Mouse (Mus musculus): ENCODE results near the gene Gm2075. TPM values are rescaled to one million over a fixed set of nuclear protein-coding genes. Genes with fewer than 3 reads are reported as not detected.
"Not testable (repeated sequence)": the region's sequence is repeated elsewhere in the genome, so short reads cannot be mapped to it uniquely, and the experiment has no call there.

Gm2075 gene
- not detected for total RNA-seq (2021)
- long read RNA-seq, experiment 1: 0 reads
- long read RNA-seq, experiment 2: 0 reads

DNA sequence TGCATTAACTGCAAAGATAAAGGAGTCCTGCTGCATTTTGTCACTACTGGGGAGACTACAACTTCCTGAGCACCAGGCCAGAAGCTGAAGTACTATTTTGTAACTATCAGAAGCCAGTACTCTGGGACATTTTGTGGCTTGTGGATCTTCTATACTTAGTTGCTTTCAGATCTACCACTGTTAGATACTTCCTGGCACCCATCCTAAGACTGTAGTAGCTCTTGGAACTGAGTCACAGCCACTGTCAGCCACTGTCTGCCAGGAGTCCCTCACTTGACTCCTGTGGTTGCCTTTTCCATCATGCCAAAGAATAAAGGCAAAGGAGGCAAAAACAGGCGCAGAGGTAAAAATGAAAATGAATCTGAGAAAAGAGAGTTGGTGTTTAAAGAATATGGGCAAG lies at the start of gene Gm2075:
Gene Gm2075 (plus strand): TSS at position 301 of the 400 bp plus-strand sequence.
- H3K4me3 ChIP-seq; H3K27ac ChIP-seq; DNase-seq (ENCODE audit: extremely low spot score in 1 of 2, low spot score in 2 of 2); intact Hi-C loops (cut with DNase I): not testable (repeated sequence)

- H3K27ac ChIP-seq; DNase-seq (ENCODE audit: extremely low spot score in 1 of 2, low spot score in 2 of 2); intact Hi-C loops (cut with DNase I); H3K4me3 ChIP-seq: not testable (repeated sequence)
- TF ChIP-seq CTCF (IDR thresholded peaks at IDR 0.05): peak; percentile 41
Measured at GRCm38 (mm10) chr12:87984000-87984399, 27.6 kb upstream of the Gm2075 start.

DNA sequence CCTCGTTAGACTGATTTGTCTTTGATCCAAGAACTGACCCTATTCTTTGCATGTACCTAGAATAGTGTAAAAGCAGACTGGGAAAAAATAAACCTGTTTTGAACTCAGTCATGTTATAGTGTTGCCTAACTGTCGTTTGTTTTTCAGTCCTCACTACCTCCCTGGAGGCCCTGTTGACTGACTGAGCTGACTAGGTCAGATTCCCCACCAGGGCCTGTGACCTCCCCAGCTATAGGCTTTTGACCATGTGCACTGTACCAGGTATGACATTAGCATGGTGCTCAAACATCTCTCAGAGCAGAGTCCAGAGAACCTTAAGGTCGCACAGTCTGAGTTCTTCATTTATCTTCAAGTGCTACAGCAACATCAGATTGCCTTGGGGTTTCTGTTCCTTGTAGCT lies 7.5 kb upstream of the Gm2075 start:
- DNase-seq (ENCODE audit: extremely low spot score in 1 of 2, low spot score in 2 of 2); H3K27ac ChIP-seq; intact Hi-C loops (cut with DNase I); H3K4me3 ChIP-seq: not testable (repeated sequence)

DNA sequence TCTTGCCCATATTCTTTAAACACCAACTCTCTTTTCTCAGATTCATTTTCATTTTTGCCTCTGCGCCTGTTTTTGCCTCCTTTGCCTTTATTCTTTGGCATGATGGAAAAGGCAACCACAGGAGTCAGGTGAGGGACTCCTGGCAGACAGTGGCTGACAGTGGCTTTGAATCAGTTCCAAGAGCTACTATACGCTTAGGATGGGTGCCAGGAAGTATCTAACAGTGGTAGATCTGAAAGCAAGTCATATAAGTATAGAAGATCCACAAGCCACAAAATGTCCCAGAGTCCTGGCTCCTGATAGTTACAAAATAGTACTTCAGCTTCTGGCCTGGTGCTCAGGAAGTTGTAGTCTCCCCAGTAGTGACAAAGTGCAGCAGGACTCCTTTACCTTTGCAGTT lies 7.0 kb downstream of the Gm2075 start, which contains the start of gene Gm6803:
Gene Gm6803 (minus strand): TSS at position 101 of the 400 bp plus-strand sequence.
- H3K4me3 ChIP-seq; DNase-seq (ENCODE audit: extremely low spot score in 1 of 2, low spot score in 2 of 2); H3K27ac ChIP-seq; intact Hi-C loops (cut with DNase I): not testable (repeated sequence)

DNA sequence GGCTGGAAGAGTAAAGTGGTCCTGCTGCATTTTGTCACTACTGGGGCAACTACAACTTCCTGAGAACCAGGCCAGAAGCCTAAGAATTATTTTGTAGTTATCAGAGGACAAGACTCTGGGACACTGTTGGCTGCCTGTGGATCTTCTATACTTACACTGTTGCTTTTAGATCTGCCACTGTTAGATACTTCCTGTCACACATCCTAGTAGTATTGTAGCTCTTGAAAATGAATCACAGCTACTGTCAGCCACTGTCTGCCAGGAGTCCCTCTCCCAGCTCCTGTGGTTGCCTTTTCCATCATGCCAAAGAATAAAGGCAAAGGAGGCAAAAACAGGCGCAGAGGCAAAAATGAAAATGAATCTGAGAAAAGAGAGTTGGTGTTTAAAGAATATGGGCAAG lies 15.1 kb downstream of the Gm2075 start, which contains the start of gene Gm2056:
Gene Gm2056 (plus strand): TSS at position 301 of the 400 bp plus-strand sequence.
- H3K4me3 ChIP-seq; H3K27ac ChIP-seq; intact Hi-C loops (cut with DNase I); DNase-seq (ENCODE audit: extremely low spot score in 1 of 2, low spot score in 2 of 2): not testable (repeated sequence)

DNA sequence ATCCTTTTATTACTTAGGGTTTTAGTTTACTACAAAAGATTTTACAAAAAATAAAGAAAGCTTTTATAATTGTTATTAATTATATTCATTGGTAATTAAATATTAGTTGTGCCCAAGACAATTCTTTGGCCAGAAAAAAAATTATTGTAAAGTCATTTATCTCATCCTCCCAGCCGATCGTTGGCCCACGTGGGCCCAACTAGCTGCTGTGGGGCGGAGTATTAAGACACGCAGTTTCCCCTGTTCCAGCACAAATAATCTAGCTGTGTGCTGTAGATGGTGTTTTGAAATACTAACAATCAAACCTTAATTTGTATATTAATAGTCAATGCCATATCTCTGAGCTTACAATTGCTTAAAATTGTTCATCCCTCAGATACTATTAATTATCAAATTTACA lies 20.6 kb downstream of the Gm2075 start:
- intact Hi-C loops (cut with DNase I): loop anchor here (10.0 kb wide), 1 partner anchor 617 kb away; no protein-coding TSS in a partner anchor
- not testable (repeated sequence) for DNase-seq (ENCODE audit: extremely low spot score in 1 of 2, low spot score in 2 of 2); H3K27ac ChIP-seq; H3K4me3 ChIP-seq

DNA sequence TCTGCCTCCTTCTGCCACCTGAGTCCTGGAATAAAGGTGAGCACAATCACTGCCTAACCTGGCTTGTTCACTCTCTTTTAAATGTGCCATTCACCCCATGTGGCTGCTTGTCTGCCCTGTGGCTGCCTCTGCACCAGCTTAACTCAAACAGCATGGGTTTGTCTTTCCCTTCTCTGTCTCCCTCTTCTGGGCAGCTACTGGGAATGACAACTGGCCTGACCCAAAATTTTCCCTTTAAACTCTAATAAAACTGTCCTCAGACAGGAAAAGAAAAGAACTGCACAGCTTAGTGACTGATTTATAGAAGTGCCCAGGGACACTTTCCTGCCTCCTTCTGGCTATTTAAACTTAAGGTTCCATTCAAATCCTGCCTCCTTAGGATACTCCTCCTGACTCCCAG lies 27.4 kb downstream of the Gm2075 start:
- H3K4me3 ChIP-seq; DNase-seq (ENCODE audit: extremely low spot score in 1 of 2, low spot score in 2 of 2); H3K27ac ChIP-seq: not testable (repeated sequence)
- peak; percentile 26 for TF ChIP-seq CTCF (IDR thresholded peaks at IDR 0.05)
- intact Hi-C loops (cut with DNase I): loop anchor here (5.0 to 10.0 kb wide), 2 partner anchors 273 to 624 kb away; no protein-coding TSS in a partner anchor

- DNase-seq (ENCODE audit: extremely low spot score in 1 of 2, low spot score in 2 of 2); H3K27ac ChIP-seq; H3K4me3 ChIP-seq: not testable (repeated sequence)
- intact Hi-C loops (cut with DNase I): loop anchor here (5.0 to 10.0 kb wide), 2 partner anchors 273 to 625 kb away; no protein-coding TSS in a partner anchor
Measured at GRCm38 (mm10) chr12:88039703-88040102, 28.1 kb downstream of the Gm2075 start.

- intact Hi-C loops (cut with DNase I); H3K4me3 ChIP-seq; DNase-seq (ENCODE audit: extremely low spot score in 1 of 2, low spot score in 2 of 2); H3K27ac ChIP-seq: not testable (repeated sequence)
Measured at GRCm38 (mm10) chr12:88045226-88045625, 33.6 kb downstream of the Gm2075 start.

Other genes starting within 250 kb of the Gm2075 start
- not detected for gene Gm21319, start 236.1 kb upstream of the Gm2075 start, total RNA-seq (2021)
- gene Gm21936, start 216.3 kb upstream of the Gm2075 start, total RNA-seq (2021): not detected
- not detected for gene BB287469, start 195.3 kb upstream of the Gm2075 start, total RNA-seq (2021)
- not detected for gene Gm2001, start 169.5 kb upstream of the Gm2075 start, total RNA-seq (2021)
- not detected for gene Gm2016, start 137.8 kb upstream of the Gm2075 start, total RNA-seq (2021)
- not detected for gene Gm2022, start 116.5 kb upstream of the Gm2075 start, total RNA-seq (2021)
- gene Gm2035, start 92.0 kb upstream of the Gm2075 start, total RNA-seq (2021): not detected
- gene Gm2042, start 57.8 kb upstream of the Gm2075 start, total RNA-seq (2021): not detected
- not detected for gene Gm6803, start 6.9 kb downstream of the Gm2075 start, total RNA-seq (2021)
- gene Gm2056, start 15.2 kb downstream of the Gm2075 start, total RNA-seq (2021): not detected
- gene Gm16368, start 71.8 kb downstream of the Gm2075 start, total RNA-seq (2021): not detected
- gene Gm10436, start 170.3 kb downstream of the Gm2075 start, total RNA-seq (2021): not detected
- gene Gm8332, start 238.3 kb downstream of the Gm2075 start, total RNA-seq (2021): not detected